Mouse (Mus musculus): Measurements from ENCODE around the gene Gramd2. TPM values are rescaled to one million over a fixed set of nuclear protein-coding genes. Genes with fewer than 3 reads are reported as not detected.
A peak's percentile ranks its signal among the peaks of the same experiment; 100 is the strongest.

Gene Gramd2
- polyA plus RNA-seq, 1 experiment from 2014 or later: 1.3 TPM

DNA sequence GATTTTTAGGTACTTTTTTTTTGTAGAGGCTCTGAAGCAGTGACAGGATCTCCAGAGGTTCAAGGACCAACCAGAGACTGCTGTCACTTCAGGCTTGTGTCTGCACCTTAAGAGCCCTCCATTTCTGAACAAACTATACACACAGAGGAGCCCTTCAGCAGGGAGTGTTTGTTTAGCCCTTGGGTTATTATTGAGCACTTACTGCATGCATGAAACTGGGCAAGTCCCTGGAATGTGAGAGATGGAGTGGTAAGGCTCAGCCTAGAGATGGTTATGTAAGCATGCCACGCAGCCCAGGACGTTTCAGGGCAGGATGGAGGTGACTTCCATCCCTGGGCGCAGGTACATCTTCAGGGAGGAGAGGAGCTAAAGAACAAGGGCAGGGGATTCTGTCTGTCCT lies 16.4 kb downstream of the Gramd2 start:
- no peak overlapping the region for H3K27ac ChIP-seq (replicated peaks)
- no peak overlapping the region for H3K4me3 ChIP-seq
- WGBS: 91% methylated on average over 3 of the region's 3 CpGs
- no peak overlapping the region for H3K4me2 ChIP-seq
- no peak overlapping the region for H3K9ac ChIP-seq
- H3K27me3 ChIP-seq: no peaks in the 10 kb centered on the region
- ATAC-seq (ENCODE audit: low read depth): no peak
- peaks cover 18% of the 10 kb centered on the region for H3K4me1 ChIP-seq (replicated peaks)
- no peaks in the 10 kb centered on the region for H3K9me3 ChIP-seq
- H3K36me3 ChIP-seq: no peaks in the 10 kb centered on the region

DNA sequence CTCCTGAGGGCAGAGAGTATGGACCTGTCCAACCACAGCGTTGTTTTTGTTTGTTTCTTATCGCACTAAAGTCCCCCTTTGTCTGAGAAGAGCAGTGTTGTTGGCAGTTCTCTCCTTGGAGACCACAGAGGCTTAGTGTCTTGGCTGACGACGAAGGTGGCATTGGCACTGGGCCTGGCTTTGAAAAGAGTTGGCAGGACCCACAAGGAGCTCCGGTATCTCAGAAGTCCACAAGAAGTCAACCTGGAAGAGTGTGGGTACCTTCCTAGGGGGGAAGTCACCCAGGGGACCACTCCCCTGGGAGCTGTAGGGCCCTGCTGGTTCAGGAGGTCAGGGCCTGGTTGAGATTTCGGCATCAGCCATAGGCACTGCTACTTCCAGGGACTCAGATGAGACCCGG lies 21.1 kb downstream of the Gramd2 start:
- 84% methylated on average over 7 of the region's 7 CpGs for WGBS
- H3K9ac ChIP-seq: no peak overlapping the region
- no peak for ATAC-seq (ENCODE audit: low read depth)
- no peaks in the 10 kb centered on the region for H3K27me3 ChIP-seq
- H3K4me2 ChIP-seq: no peak overlapping the region
- H3K36me3 ChIP-seq: no peaks in the 10 kb centered on the region
- no peaks in the 10 kb centered on the region for H3K4me1 ChIP-seq (replicated peaks)
- H3K4me3 ChIP-seq: no peak overlapping the region
- no peak overlapping the region for H3K27ac ChIP-seq (replicated peaks)
- no peaks in the 10 kb centered on the region for H3K9me3 ChIP-seq

DNA sequence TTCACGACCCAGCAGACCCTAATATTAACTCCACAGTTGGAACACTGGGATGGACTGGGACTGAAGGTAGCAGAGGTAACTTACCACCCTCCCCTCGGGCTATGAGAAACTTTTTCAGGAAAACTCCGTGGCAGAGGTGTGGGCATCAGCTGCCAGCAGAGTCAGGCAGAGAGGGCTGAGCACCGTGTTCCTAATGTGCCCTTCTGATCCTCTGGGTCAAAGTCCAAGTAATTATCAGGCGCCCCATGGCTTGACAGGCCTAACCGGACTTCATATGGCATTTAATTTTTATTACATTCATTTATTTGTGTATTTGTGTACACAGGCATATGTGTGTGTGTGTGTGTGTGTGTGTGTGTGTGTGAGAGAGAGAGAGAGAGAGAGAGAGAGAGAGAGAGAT lies 23.2 kb downstream of the Gramd2 start:
- no peak overlapping the region for H3K9ac ChIP-seq
- no peak for ATAC-seq (ENCODE audit: low read depth)
- H3K27ac ChIP-seq (replicated peaks): no peak overlapping the region
- H3K4me2 ChIP-seq: no peak overlapping the region
- H3K36me3 ChIP-seq: no peaks in the 10 kb centered on the region
- H3K9me3 ChIP-seq: no peaks in the 10 kb centered on the region
- no peaks in the 10 kb centered on the region for H3K4me1 ChIP-seq (replicated peaks)
- WGBS: 71% methylated on average over 6 of the region's 6 CpGs
- H3K27me3 ChIP-seq: no peaks in the 10 kb centered on the region
- no peak overlapping the region for H3K4me3 ChIP-seq

DNA sequence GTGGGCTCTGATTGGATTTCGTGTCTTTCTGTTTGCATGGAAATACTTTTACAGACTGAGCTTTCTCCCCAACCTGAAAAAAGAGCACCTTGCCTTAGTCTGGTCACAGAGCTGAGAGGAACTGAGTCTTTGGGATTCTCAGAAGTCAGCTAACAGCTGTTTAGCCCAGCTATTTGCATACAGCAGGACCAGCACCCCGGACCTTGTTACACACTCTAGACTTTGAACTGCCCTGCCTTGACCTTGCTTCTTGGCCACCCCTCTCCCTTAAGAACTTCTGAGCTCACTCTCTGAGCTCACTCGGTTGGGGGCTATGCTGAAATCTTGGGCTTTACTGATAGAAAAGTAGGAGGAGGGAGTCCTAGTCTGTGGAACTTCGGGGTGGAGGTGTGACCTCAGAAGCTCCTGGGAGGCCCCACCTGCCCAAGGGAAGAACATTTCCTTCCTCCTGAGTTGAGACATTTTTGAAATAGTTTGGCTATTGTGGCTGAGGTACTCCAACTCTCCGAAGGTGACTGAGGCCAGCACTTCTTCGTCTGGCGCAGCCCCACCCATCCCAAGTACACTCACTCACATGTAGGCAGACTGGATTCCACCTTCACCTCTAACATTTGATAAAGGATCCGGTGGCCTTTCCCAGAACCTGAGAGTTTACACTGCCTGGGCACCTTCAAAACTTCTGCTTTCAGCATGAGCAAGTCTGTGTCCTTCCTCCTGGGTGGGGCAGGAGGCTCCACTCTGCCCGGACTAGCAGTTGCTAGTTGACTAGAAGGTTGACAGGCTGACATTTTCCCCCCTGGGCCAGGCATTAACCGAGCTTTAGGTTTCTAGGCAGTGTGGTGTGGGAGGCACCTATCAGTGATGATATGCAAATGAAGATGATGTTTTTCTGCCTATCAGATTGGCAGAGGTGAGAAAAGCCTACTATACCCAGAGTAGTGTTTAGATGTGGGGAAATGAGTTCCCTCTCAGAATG lies 27.2 kb downstream of the Gramd2 start:
- WGBS: 63% methylated on average over 10 of the region's 10 CpGs
- H3K4me2 ChIP-seq: no peak overlapping the region
- H3K9me3 ChIP-seq: no peaks in the 10 kb centered on the region
- no peak overlapping the region for H3K27ac ChIP-seq (replicated peaks)
- H3K27me3 ChIP-seq: no peaks in the 10 kb centered on the region
- no peaks in the 10 kb centered on the region for H3K4me1 ChIP-seq (replicated peaks)
- H3K36me3 ChIP-seq: no peaks in the 10 kb centered on the region
- H3K9ac ChIP-seq: no peak overlapping the region
- no peak for ATAC-seq (ENCODE audit: low read depth)
- no peak overlapping the region for H3K4me3 ChIP-seq

DNA sequence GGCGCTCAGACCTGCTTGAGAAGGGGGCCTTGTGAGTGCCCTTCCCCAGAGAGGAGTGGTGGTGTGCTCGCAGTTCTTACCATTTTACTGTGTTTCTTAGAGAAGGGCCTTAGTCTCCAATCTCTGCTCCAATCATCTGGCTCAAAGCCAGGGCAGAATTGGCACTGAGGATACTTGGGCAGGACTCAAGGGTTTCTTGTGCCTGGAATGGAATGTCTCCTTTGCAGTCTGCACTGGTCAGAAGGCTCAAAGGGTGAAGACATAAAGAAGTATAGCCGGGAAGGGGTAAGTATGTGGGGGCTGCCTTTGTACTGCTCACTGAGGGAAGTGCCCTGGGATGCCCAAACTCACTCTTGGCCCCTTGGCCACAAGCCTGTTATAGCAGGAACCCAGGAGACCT lies 29.3 kb downstream of the Gramd2 start:
- H3K4me2 ChIP-seq: no peak overlapping the region
- H3K4me1 ChIP-seq (replicated peaks): no peaks in the 10 kb centered on the region
- no peak for ATAC-seq (ENCODE audit: low read depth)
- no peak overlapping the region for H3K27ac ChIP-seq (replicated peaks)
- no peaks in the 10 kb centered on the region for H3K9me3 ChIP-seq
- WGBS: 80% methylated on average over 3 of the region's 3 CpGs
- no peak overlapping the region for H3K9ac ChIP-seq
- H3K36me3 ChIP-seq: no peaks in the 10 kb centered on the region
- H3K27me3 ChIP-seq: no peaks in the 10 kb centered on the region
- H3K4me3 ChIP-seq: no peak overlapping the region

DNA sequence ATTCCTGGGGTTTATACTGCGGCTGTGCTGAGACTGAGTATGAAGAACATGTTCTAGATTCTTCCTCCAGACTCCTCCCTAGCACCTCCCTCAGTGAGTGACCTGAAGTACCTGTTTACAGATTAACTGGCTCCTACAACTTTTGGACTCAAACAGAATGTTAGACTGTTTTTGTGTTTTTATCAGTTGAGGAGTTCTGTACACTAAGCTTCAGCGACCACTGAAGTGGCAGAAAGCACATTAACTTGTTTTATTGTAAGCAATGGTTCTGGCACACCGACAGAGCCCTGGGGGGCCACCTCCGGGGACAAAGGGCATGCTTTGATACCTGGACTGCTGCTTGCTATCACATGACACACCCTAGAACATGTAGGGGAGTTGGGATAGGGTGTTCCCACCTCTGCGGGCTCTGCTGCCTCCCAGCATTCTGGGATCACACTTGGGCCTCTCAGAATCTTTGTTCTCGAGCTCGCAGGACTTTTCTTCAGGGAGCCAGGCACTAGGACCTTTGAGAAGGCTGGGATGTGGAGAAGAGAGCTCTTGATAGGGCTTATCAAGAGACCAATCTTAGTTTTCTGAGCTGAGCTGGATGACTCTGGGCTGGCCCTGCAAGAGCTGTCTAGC lies 36.4 kb downstream of the Gramd2 start:
- H3K4me3 ChIP-seq: no peak overlapping the region
- H3K4me2 ChIP-seq: no peak overlapping the region
- no peaks in the 10 kb centered on the region for H3K36me3 ChIP-seq
- no peak overlapping the region for H3K27ac ChIP-seq (replicated peaks)
- H3K27me3 ChIP-seq: no peaks in the 10 kb centered on the region
- whole genome bisulfite sequencing: 80% methylated on average over 7 of the region's 7 CpGs
- H3K4me1 ChIP-seq (replicated peaks): no peaks in the 10 kb centered on the region
- no peak overlapping the region for H3K9ac ChIP-seq
- H3K9me3 ChIP-seq: no peaks in the 10 kb centered on the region
- ATAC-seq (ENCODE audit: low read depth): no peak

DNA sequence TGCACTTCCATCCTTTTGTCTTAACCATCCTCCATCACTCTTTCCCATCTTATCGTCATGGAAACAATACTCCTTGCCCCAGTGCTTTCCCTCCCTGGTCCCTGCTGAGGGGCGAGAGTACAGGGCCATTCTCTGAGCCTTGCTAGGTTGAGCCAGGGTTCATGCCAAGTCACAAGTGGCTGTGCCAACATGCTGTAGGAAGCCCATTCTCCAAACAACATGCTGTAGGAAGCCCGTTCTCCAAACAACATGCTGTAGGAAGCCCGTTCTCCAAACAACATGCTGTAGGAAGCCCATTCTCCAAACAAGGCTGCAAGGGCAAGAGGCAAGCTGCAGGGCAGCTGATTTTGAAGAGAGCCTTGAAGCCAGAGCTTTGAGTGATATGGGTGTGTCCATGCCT lies 38.3 kb downstream of the Gramd2 start:
- no peaks in the 10 kb centered on the region for H3K36me3 ChIP-seq
- H3K9me3 ChIP-seq: no peaks in the 10 kb centered on the region
- peaks cover 3% of the 10 kb centered on the region for H3K4me1 ChIP-seq (replicated peaks)
- H3K4me3 ChIP-seq: no peak overlapping the region
- no peak overlapping the region for H3K4me2 ChIP-seq
- H3K9ac ChIP-seq: no peak overlapping the region
- H3K27ac ChIP-seq (replicated peaks): no peak overlapping the region
- ATAC-seq (ENCODE audit: low read depth): no peak
- H3K27me3 ChIP-seq: 0 out of 2 replicates have a peak, but pooled peaks cover 7% of the 10 kb centered on the region
- 84% methylated on average over 4 of the region's 4 CpGs for WGBS

DNA sequence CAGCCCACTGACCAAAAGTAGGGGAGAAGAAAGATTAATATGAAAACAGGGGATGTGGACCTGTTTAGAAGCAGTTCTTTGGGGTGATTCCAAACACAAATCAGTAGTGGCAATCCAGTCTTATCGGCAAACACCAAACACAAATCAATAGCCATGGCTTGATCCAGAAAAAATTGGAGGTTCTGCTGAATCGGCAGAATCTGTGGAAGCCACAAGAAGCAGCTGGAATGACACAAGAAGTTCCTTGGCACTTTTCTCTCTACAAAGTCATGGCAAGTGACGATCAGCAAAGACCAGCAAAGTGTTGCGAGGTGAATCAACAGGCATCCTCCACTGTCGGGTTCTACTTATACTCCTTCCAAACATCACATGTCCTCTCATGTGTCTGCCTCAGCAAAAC lies 41.2 kb downstream of the Gramd2 start:
- Histone ChIP-seq H3K36me3 (no peaks in the 10 kb centered on the region), H3K9me3 (no peaks in the 10 kb centered on the region), H3K9ac (no peak overlapping the region), H3K4me3 (no peak overlapping the region), H3K27ac (replicated peaks) (no peak overlapping the region), H3K4me2 (no peak overlapping the region), H3K27me3 (0 out of 2 replicates have a peak, but pooled peaks cover 7% of the 10 kb centered on the region), H3K4me1 (replicated peaks) (peaks cover 13% of the 10 kb centered on the region)
- ATAC-seq (ENCODE audit: low read depth): no peak
- WGBS: 83% methylated on average over 5 of the region's 5 CpGs

DNA sequence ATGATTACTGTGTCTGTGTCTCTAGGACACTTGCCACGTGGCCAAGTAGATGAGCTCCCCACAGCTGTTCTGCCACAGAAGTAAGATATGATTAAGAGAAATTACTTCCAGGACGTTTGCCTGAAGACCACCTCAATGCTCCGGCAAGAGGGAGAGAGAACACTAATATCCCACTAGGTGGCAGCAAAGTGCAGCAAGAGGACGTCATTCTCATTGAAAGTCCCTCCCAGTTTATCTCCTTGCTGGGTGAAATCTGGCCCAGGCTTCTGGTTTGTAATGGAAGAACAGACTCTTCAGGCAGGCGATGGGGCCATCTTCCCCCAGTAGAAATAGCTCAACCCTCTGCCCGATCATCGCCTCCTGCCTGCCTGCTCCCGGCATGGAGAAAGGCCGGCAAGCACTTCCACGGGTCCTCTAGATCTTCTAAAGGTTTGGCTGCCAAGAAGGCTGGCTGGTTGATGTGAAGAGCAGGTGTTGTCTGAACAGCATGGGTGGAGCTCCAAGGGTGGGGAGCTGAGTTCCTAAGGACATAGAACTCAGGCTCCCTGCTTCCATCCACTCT lies 43.2 kb downstream of the Gramd2 start:
- Histone ChIP-seq H3K27ac (replicated peaks) (no peak overlapping the region), H3K27me3 (0 out of 2 replicates have a peak, but pooled peaks cover 7% of the 10 kb centered on the region), H3K9ac (peak overlapping the region; percentile 56; the same call in 1 of the 2 replicates), H3K4me3 (no peak overlapping the region), H3K4me1 (replicated peaks) (peaks cover 13% of the 10 kb centered on the region), H3K4me2 (peak overlapping the region; percentile 41), H3K36me3 (no peaks in the 10 kb centered on the region), H3K9me3 (no peaks in the 10 kb centered on the region)
- ATAC-seq (ENCODE audit: low read depth): 0 out of 2 replicates have a peak, but pooled peaks have one; percentile 32
- WGBS: 15% methylated on average over 10 of the region's 10 CpGs

DNA sequence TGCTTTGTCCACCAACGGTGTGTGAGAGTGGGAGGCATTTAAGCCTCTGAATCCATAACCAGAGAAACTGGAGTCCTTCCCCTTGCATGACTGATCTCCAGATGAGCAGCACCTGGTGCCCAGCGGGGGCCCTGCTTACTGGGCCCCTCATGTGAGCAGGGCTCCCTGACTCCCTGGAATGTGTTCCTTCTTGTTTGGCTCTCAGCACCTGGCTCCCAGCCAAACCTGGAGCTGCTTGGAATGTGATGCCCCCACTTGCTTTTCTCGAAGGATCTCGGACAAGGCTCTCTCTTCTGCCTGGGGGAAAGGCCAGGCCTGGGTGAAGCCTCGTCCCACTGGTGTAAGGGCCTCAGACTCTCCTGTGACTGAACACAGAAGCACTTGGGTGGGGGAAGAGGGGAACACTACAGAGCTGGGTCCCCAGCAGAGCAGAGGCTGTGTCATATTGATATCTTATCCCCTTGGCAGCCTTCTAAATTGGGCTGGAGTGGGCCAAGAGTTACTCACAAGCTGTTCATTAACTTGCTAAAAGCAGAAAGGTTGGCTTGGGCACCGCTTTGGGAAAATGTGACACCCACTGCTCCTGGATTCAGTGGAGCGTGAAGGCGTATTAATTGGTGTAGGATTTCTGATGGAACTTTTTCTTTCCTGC lies 44.0 kb downstream of the Gramd2 start:
- no peak overlapping the region for H3K9ac ChIP-seq
- no peak overlapping the region for H3K4me2 ChIP-seq
- H3K4me1 ChIP-seq (replicated peaks): peaks cover 13% of the 10 kb centered on the region
- no peak overlapping the region for H3K4me3 ChIP-seq
- 66% methylated on average over 8 of the region's 8 CpGs for WGBS
- H3K9me3 ChIP-seq: no peaks in the 10 kb centered on the region
- no peak overlapping the region for H3K27ac ChIP-seq (replicated peaks)
- H3K36me3 ChIP-seq: no peaks in the 10 kb centered on the region
- no peak for ATAC-seq (ENCODE audit: low read depth)
- H3K27me3 ChIP-seq: 0 out of 2 replicates have a peak, but pooled peaks cover 7% of the 10 kb centered on the region

DNA sequence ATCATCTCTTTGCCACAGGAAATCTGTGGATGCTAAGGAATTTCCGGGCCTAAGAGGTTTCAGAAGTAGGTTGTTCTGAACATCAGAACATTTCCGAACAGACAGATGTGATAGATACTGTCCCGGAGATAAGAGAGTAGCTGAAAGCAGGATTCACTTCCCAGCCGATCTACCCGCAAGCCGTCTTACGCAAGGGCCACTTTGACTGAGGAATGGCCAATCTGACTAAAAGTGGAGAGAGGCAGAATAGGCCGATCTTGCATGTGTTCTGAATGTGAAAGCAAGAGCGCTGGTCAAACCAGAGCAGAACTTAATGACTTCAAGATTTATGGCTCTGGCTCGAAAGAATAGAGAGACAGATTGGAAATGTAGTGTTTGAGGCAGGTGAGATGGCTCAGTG lies 45.6 kb downstream of the Gramd2 start:
- peaks cover 13% of the 10 kb centered on the region for H3K4me1 ChIP-seq (replicated peaks)

More for the DNA sequence above, 45.6 kb downstream of the Gramd2 start:
- no peak for ATAC-seq (ENCODE audit: low read depth)
- no peaks in the 10 kb centered on the region for H3K36me3 ChIP-seq
- no peak overlapping the region for H3K9ac ChIP-seq
- WGBS: 75% methylated on average over 10 of the region's 10 CpGs
- H3K4me3 ChIP-seq: no peak overlapping the region
- 0 out of 2 replicates have a peak, but pooled peaks cover 7% of the 10 kb centered on the region for H3K27me3 ChIP-seq
- no peak overlapping the region for H3K27ac ChIP-seq (replicated peaks)
- H3K4me2 ChIP-seq: no peak overlapping the region
- H3K9me3 ChIP-seq: no peaks in the 10 kb centered on the region

Measured in neural tube, embryonic 13.5 days (tissue).